Mouse (Mus musculus) E14TG2a.4 (cell line): ENCODE measurements around the gene Aarsd1.
A peak's percentile ranks its signal among the peaks of the same experiment; 100 is the strongest.

Experiments
- H3K27me3 ChIP-seq: 2 replicates; pipeline ENCODE4 v1.6.1; 2014; ENCODE audit warnings: low read length, control low read depth; ENCODE audit not compliant: insufficient read depth
- H3K36me3 ChIP-seq: 2 replicates; pipeline ENCODE4 v1.6.1; 2014; ENCODE audit warnings: low read length, control low read depth; ENCODE audit not compliant: insufficient read depth
- H3K4me1 ChIP-seq: replicated peaks from 2 replicates; pipeline ENCODE4 v1.6.1; 2014; ENCODE audit warnings: low read depth, low read length, control low read depth
- H3K4me3 ChIP-seq: replicated peaks from 2 replicates; pipeline ENCODE4 v1.5.1; 2014; ENCODE audit warnings: mild to moderate bottlenecking, low read length
- H3K9me3 ChIP-seq: 2 replicates; pipeline ENCODE4 v1.6.1; 2014; ENCODE audit warnings: low read length, control low read depth
- CTCF ChIP-seq: conservative IDR thresholded peaks from 2 replicates; pipeline ENCODE4 v1.5.1; 2014; ENCODE audit warnings: low read length
- NANOG ChIP-seq: IDR thresholded peaks from 2 replicates; pipeline ENCODE4 v1.6.1; 2014; ENCODE audit warnings: borderline replicate concordance, low read length, mixed read lengths
- POU5F1 ChIP-seq: IDR thresholded peaks from 2 replicates; pipeline ENCODE4 v1.6.1; 2014; ENCODE audit warnings: low read length, borderline replicate concordance

The Aarsd1 gene

DNA sequence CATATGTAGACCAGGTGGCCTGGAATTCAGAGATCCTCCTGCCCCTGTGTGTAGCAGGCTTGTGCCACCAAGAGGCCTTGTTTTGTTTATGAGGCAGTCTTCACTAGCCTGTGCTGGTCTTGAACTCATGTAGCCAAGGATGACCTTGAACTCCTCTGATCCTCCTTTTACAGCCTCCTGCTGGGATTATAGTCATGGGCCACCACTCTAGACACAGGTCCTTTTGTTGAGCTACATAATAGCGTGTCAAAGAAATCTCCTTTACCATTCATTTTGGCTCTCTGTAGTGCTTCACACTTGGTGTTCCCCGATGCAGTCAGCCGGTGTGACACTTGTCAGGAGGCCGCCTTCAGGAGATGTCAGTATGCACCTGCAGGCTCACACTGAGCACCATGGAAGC, 19.5 kb upstream of the Aarsd1 start:
- H3K4me3 ChIP-seq = no peak overlapping the region
- H3K4me1 ChIP-seq = peaks cover 34% of the 10 kb centered on the region
- H3K36me3 ChIP-seq = peaks cover 37% of the 10 kb centered on the region
- H3K9me3 ChIP-seq = no peaks in the 10 kb centered on the region
- no peaks in the 10 kb centered on the region for H3K27me3 ChIP-seq
- TF ChIP-seq NANOG = peak; percentile 66; the same call in 1 of the 2 replicates
- TF ChIP-seq CTCF = no peak

DNA sequence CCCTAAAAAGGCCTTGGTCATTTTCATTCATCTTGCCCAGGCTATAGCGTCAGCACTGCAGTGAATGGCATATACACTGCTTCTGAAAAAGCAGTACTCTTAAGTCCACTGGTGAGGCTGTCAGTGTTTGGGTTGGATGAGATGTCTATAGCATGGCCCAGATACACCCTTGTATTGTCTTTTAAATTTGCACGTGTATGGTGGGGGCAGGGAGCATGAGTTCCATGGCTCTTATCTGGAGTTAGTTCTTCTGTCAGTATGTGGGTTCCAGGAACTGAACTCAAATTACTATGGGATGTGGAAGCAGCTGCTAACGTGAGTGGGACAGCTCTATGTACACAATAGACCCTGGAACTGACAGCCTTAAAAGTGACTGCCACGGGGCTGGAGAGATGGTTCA, 18.4 kb upstream of the Aarsd1 start:
- Histone ChIP-seq H3K4me1 (peaks cover 39% of the 10 kb centered on the region), H3K36me3 (peaks cover 48% of the 10 kb centered on the region)

DNA sequence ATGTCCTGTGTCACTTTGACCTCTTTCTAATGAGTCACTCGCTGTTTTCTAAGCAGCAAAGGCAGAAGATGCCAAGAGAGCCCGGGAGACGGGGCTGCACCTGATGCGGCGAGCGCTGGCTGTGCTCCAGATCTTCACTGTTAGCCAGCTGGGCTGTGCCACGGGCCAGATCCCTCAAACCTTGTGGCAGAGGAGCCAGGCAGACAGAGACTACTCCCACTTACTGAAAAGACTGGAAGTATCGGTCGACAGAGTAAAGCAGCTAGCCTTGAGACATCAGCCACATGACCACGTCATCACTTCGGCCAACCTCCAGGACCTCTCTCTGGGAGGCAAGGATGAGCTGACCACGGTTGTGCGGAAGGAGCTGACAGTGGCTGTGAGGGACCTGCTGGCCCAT, 16.0 kb upstream of the Aarsd1 start:
- TF ChIP-seq POU5F1 = no peak
- no peak for TF ChIP-seq CTCF
- Histone ChIP-seq H3K27me3 (no peaks in the 10 kb centered on the region), H3K4me1 (peaks cover 44% of the 10 kb centered on the region), H3K36me3 (peaks cover 68% of the 10 kb centered on the region), H3K4me3 (no peak overlapping the region), H3K9me3 (no peaks in the 10 kb centered on the region)

More for the DNA sequence above, 18.4 kb upstream of the Aarsd1 start:
- TF ChIP-seq NANOG (no peak), POU5F1 (no peak), CTCF (no peak)
- Histone ChIP-seq H3K27me3 (no peaks in the 10 kb centered on the region), H3K9me3 (no peaks in the 10 kb centered on the region), H3K4me3 (no peak overlapping the region)

DNA sequence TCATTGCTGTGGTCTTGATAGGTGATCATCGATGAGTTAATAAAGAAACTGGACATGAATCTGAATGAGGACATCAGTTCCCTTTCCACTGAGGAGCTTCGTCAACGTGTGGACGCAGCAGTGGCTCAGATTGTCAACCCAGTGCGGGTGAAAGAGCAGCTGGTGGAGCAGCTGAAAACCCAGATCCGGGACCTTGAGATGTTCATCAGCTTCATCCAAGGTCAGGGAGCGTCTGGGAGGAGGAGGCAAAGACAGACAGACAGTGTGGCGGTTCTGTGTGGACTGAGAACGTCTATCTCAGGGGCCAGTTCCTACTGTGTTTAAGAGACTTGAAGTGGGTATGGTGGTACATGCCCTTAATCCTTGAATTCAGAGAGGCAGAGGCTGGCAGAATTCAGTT, 13.9 kb upstream of the Aarsd1 start:
- peaks cover 37% of the 10 kb centered on the region for H3K4me1 ChIP-seq
- TF ChIP-seq NANOG (no peak), POU5F1 (no peak), CTCF (no peak)
- H3K4me3 ChIP-seq = no peak overlapping the region
- no peaks in the 10 kb centered on the region for H3K9me3 ChIP-seq
- H3K36me3 ChIP-seq = peaks cover 72% of the 10 kb centered on the region
- peaks cover under 1% of the 10 kb centered on the region; the same call in 1 of the 2 replicates for H3K27me3 ChIP-seq

DNA sequence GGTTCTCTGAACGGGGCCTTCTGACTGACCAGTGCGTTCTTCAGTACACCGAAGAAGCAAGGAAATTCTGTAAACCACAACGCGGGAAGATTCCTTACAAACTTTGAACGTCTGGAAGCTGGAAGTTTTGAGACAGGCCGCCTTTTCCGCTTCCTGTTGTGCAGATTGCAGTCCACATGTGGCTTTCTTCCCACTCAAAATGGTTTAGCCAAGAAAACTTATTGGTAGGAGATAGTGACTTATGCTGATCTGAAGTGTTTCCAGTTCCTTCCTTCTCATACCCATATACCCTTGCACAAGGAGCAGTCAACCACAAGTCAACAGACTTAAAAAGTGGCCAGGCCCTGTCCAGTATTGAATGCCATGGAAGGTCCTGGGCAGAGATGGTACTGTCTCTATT, 8.8 kb upstream of the Aarsd1 start:
- H3K4me1 ChIP-seq = peaks cover 37% of the 10 kb centered on the region
- TF ChIP-seq CTCF (no peak), POU5F1 (no peak), NANOG (no peak)
- H3K9me3 ChIP-seq = no peaks in the 10 kb centered on the region
- peaks cover 6% of the 10 kb centered on the region; the same call in 1 of the 2 replicates for H3K27me3 ChIP-seq
- peak overlapping the region; percentile 99 for H3K4me3 ChIP-seq
- H3K36me3 ChIP-seq = peaks cover 27% of the 10 kb centered on the region

DNA sequence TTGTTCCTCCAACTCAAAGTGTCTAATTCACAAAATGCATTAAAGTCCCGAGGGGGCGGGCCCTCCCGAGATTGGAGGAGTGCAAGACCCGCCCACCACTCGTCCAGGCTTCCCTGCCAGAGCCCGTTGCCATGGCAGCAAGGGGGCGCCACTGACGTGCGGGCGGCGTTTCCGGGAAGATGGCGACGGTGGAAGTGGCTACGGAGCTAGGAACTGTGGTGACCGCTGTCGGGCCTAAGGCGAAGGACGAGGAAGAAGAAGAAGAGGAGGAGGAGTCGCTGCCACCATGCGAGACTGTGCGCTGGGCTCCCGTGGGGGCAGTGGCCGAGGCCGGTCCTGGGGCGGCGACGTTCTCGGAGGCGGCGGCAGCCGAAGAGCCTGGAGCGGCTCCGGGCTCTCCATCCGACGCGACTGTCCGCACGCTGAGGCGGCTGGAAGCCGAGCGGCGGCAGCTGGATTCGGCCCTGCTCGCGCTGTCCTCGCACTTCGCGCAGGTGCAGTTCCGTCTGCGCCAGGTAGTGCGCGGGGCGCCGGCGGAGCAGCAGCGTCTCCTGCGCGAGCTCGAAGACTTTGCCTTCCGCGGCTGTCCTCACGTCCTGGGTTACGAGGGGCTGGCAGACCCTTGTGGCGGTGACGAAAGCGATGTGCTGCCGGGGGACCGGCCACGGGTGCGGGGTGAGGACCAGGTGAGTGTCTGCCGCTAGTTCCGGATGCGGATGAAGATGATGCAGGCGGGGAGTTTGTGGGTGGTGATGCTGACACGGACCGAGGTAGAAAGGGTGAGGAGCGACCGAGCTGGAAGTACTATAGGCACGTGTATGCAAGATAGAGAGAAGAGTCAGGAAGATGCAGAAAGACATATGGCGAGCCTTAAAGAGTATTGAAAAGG, 7.8 kb upstream of the Aarsd1 start, which contains the start of the genes Rundc1 and Ptges3l:
Rundc1 (plus strand) TSS at position 161 of the 889 bp plus-strand sequence.
Ptges3l (minus strand) TSS at position 409 of the 889 bp plus-strand sequence.
- Histone ChIP-seq H3K4me3 (peak within 1 kb of the TSS; percentile 99), H3K9me3 (no peaks in the 10 kb centered on the region), H3K36me3 (peaks cover 17% of the 10 kb centered on the region), H3K27me3 (peaks cover 6% of the 10 kb centered on the region; the same call in 1 of the 2 replicates), H3K4me1 (peaks cover 33% of the 10 kb centered on the region)
- TF ChIP-seq POU5F1 (no peak), CTCF (no peak), NANOG (no peak)

DNA sequence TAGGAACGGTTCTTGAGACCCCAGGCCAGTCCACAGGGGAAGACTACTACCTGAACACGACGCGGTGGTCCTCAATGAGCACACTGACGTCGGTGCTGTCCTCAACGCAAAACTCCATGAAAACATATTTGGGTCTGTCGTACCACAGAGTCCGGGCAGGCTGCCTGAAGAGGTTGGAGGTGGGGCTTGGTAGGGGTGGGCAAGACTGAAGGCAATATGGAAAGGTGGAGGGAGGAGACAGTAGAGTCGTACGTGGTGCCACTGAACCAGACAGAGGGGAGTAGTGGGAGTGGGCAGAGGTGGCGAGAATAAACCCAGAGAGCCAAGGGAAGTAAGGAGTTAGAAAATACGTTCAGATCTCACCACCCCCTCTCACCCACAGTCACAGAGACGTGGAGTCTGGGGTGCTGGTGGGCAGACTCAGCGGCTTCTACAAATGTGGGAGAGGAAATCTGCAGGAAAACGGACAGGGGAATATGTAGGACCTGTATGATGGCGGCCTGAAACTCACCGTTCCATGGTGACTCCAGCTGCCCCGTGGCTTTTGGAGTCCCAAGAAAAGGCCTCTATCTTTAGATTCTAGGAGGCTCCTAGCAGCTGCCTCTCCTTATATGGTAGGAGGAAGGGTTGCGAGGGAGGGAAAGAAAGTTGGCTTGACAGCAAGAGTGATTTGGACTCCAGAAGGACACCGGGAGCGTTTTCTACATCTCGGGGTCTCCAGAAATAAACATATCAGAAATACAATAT, 6.9 kb upstream of the Aarsd1 start, which contains the start of gene Gm27029:
Gm27029 (minus strand) TSS at position 692 of the 747 bp plus-strand sequence.
- no peak for TF ChIP-seq CTCF
- no peak for TF ChIP-seq POU5F1
- TF ChIP-seq NANOG = no peak
- no peaks in the 10 kb centered on the region for H3K9me3 ChIP-seq
- peaks cover 41% of the 10 kb centered on the region for H3K4me1 ChIP-seq
- H3K36me3 ChIP-seq = peaks cover 8% of the 10 kb centered on the region
- H3K4me3 ChIP-seq = peak within 1 kb of the TSS; percentile 99
- H3K27me3 ChIP-seq = peaks cover 6% of the 10 kb centered on the region; the same call in 1 of the 2 replicates

DNA sequence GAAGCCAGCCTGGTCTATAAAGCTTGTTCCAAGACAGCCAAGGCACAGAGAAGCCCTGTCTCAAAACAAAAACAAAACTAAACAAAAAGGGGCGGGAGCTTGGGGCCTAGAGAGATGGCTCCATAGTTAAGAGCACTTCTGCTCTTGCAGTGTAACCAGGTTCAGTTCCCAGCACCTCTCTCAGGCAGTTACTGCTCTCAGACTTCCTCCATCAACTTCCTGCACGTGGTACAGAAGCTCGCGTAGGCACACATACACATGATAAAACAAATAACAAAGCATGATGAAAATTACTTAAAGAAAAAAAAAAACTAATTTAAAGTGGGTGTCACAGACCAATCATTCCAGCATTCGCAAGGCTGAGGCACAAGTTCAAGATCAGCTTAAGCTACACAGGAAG, 2.7 kb upstream of the Aarsd1 start:
- Histone ChIP-seq H3K36me3 (peaks cover 3% of the 10 kb centered on the region; the same call in 1 of the 2 replicates), H3K27me3 (no peaks in the 10 kb centered on the region), H3K9me3 (no peaks in the 10 kb centered on the region), H3K4me1 (peaks cover 55% of the 10 kb centered on the region), H3K4me3 (no peak overlapping the region)
- no peak for TF ChIP-seq POU5F1
- TF ChIP-seq CTCF = no peak
- TF ChIP-seq NANOG = no peak

DNA sequence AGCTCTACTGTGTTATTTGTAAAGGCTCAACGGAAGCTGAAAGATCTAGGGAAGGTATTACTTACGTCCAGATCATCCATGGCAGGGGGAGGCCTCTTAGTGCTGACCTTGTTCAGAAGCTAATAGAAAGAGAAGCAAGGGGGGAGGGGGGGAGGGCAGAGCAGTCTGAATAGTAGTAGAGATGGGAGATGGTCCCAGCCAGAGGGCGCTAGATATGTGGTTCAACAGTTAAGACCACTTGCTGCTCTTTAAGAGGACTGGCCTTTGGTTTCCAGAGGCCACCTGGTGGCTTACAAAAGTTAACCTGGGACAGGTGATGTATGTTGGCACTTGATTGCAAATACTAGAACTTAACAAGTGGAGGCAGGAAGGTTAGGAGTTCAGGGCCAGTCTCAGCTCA, 2.2 kb upstream of the Aarsd1 start:
- no peak overlapping the region for H3K4me3 ChIP-seq
- H3K9me3 ChIP-seq = no peaks in the 10 kb centered on the region
- H3K27me3 ChIP-seq = no peaks in the 10 kb centered on the region
- H3K36me3 ChIP-seq = peaks cover 9% of the 10 kb centered on the region; the same call in 1 of the 2 replicates
- peaks cover 54% of the 10 kb centered on the region for H3K4me1 ChIP-seq
- no peak; the same call in 1 of the 2 replicates for TF ChIP-seq CTCF
- no peak for TF ChIP-seq POU5F1
- no peak for TF ChIP-seq NANOG
